Mouse (Mus musculus) lung, embryonic 14.5 days (tissue): ENCODE measurements around the gene Zdhhc20. TPM values are rescaled to one million over a fixed set of nuclear protein-coding genes. Genes with fewer than 3 reads are reported as not detected.

Source experiments
- ATAC-seq: fragments of 200-750 bp; cut with Nextera tagmentation; 2 replicates; pipeline ENCODE4 v1.8.0; 2017; ENCODE audit warnings: mild to moderate bottlenecking, moderate TSS enrichment, moderate library complexity; ENCODE audit not compliant: insufficient read depth
- DNase-seq: peaks from one replicate; pipeline ENCODE4 v3.0.0-alpha.2; 2015
- H3K27ac ChIP-seq: fragments of 300-500 bp; sonication (generic); 2 replicates; pipeline ENCODE4 v1.5.1; 2014; ENCODE audit warnings: low read depth, mild to moderate bottlenecking, moderate library complexity
- H3K27me3 ChIP-seq: fragments of 300-500 bp; sonication (generic); 2 replicates; pipeline ENCODE4 v1.6.1; 2014; ENCODE audit warnings: low read length, control low read depth; ENCODE audit not compliant: insufficient read depth
- H3K36me3 ChIP-seq: fragments of 300-500 bp; sonication (generic); 2 replicates; pipeline ENCODE4 v1.6.1; 2014; ENCODE audit warnings: control low read depth; ENCODE audit not compliant: insufficient read depth
- H3K4me1 ChIP-seq: fragments of 300-500 bp; sonication (generic); 2 replicates; pipeline ENCODE4 v1.6.1; 2014; ENCODE audit warnings: antibody characterized with exemption, control low read depth; ENCODE audit not compliant: insufficient read depth
- H3K4me2 ChIP-seq: fragments of 300-500 bp; sonication (generic); 2 replicates; pipeline ENCODE4 v1.6.1; 2014; ENCODE audit warnings: mild to moderate bottlenecking
- H3K4me3 ChIP-seq: fragments of 300-500 bp; sonication (generic); 2 replicates; pipeline ENCODE4 v1.5.1; 2014; ENCODE audit warnings: low read depth, low read length
- H3K9ac ChIP-seq: fragments of 300-500 bp; sonication (generic); 2 replicates; pipeline ENCODE4 v1.6.1; 2014
- H3K9me3 ChIP-seq: fragments of 300-500 bp; sonication (generic); 2 replicates; pipeline ENCODE4 v1.6.1; 2016; ENCODE audit warnings: low read depth, low read length, control low read depth
- CTCF ChIP-seq: IDR thresholded peaks from 2 replicates; pipeline ENCODE4 v1.5.1; 2016; ENCODE audit warnings: antibody characterized with exemption, low read depth
- WGBS: fragments of 180-500 bp; shearing (Covaris S2); extraction: QIAGEN DNeasy Blood & Tissue Kit; methylation state at CpG from one replicate; pipeline ENCODE4 v1.1.7; 2014; 5-methylcytosine and 5-hydroxymethylcytosine counted together
- polyA plus RNA-seq: library from polyadenylated mRNA; unstranded; fragments of >200 nt; fragmentation: Nextera tagmentation; extraction: Ambion mirVana; gene quantifications from 2 replicates; pipeline ENCODE4 v1.2.1, GENCODE M21; 2014

Zdhhc20 gene
- polyA plus RNA-seq, 1 experiment from 2014 or later: 62.8 TPM

GRCm38 (mm10) chr14:57881074-57881473 is 9.0 kb downstream of the Zdhhc20 start:
- no peak overlapping the region for H3K9ac ChIP-seq
- ATAC-seq: no peak
- no peaks in the 10 kb centered on the region for H3K27me3 ChIP-seq
- H3K9me3 ChIP-seq: no peaks in the 10 kb centered on the region
- peaks cover 2% of the 10 kb centered on the region; the same call in 1 of the 2 replicates for H3K36me3 ChIP-seq
- no peak overlapping the region for H3K27ac ChIP-seq
- no peak overlapping the region for H3K4me3 ChIP-seq
- no peak for DNase-seq
- no peak overlapping the region for H3K4me2 ChIP-seq
- 0 out of 2 replicates have a peak, but pooled peaks cover 8% of the 10 kb centered on the region for H3K4me1 ChIP-seq
- no peak for TF ChIP-seq CTCF

DNA sequence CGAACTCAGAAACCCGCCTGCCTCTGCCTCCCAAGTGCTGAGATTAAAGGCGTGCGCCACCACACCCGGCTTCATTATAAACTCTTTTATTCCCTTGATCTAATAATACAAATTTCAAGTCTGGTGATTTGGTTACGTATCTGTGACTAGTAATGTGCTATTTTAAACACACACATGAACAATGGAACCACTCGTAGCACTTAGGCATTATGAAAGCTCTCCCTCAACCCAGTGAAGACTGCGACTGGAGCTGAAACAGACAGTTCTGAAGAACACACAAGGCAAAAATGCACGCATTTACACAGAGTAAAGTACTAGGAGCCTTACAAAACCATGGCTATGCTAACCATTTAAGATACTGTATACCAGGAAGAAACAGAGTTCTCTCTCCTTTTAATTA is 12.2 kb downstream of the Zdhhc20 start:
- H3K27ac ChIP-seq: no peak overlapping the region
- WGBS: 89% methylated on average over 9 of the region's 9 CpGs
- no peak overlapping the region for H3K4me2 ChIP-seq
- 0 out of 2 replicates have a peak, but pooled peaks cover 2% of the 10 kb centered on the region for H3K4me1 ChIP-seq
- TF ChIP-seq CTCF: no peak
- DNase-seq (no peak), ATAC-seq (no peak)
- H3K9me3 ChIP-seq: no peaks in the 10 kb centered on the region
- H3K4me3 ChIP-seq: no peak overlapping the region
- no peaks in the 10 kb centered on the region for H3K27me3 ChIP-seq
- peaks cover 11% of the 10 kb centered on the region; the same call in 1 of the 2 replicates for H3K36me3 ChIP-seq
- H3K9ac ChIP-seq: no peak overlapping the region

DNA sequence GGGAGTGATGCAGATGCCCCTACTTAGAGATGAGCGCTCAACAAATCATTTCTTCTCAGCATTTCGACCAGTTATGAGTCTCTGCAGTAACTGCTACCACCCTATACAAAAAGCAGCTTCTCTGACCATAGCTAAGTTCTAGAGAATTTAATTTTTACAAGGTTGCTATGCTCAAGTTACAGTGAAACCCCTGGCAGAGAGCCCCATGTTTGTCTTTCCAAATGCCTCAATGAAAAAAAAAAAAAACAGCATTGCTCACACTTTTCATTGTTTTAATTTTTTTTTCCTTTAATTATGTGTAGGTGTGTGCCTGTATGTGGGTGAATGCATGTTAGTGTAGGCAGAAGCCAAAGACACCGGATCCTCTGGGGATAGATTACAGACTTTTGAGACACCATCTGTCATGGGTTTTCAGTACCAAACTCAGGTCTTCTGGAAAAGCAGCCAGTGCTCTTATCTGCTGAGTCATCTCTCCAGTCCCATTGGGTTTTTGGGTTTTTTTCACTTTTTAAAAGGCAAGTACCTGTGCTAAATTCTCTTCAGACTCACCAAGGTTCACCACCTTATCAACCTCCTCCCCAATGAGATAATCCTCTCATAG is 23.3 kb downstream of the Zdhhc20 start:
- Histone ChIP-seq H3K4me1 (no peaks in the 10 kb centered on the region), H3K4me3 (no peak overlapping the region), H3K27ac (no peak overlapping the region), H3K9ac (no peak overlapping the region), H3K9me3 (no peaks in the 10 kb centered on the region), H3K4me2 (no peak overlapping the region), H3K27me3 (no peaks in the 10 kb centered on the region), H3K36me3 (peaks cover 44% of the 10 kb centered on the region)
- ATAC-seq (no peak), DNase-seq (no peak)
- TF ChIP-seq CTCF: no peak
- 91% methylated on average over 3 of the region's 3 CpGs for WGBS

DNA sequence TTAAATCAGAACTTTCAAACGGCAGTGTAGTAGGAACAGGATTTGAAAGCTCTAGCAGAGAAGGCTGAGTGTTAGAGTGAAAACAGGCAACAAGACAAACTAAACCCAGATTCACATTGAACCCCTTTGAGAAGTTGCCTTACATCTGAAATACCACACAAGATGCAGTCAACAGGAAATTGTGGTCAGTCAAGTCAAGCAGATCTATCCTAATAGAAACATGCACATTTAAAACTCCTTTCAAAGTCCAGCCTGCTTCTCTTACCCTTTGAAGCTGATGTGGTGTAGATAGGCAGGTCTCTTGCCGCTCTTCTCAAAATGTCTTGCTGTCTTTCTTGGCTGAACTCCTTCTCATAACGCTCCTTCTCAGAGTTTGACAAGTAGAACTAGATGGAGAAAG is 24.8 kb downstream of the Zdhhc20 start:
- no peak overlapping the region for H3K9ac ChIP-seq
- peaks cover 43% of the 10 kb centered on the region for H3K36me3 ChIP-seq

DNA sequence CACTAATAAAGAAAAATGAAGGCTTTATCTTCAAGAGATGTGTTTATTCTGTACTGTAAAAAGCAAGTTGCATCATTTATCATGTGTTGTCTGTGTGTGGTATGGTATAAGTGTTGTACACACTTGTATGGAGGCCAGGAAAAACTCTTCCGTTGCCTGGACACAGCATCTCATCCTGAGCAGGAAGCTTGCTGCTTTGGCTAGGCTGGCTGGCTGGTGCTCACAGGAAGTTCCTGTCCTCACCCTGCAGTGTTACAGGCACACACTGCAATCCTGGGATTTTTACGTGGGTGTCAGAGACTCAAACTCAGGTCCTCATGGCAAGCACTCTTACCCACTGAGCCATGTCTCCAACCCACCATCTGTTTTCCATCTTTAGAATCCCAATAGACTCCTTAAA is 26.9 kb downstream of the Zdhhc20 start:
- DNase-seq (peak; percentile 22), ATAC-seq (no peak)
- 51% methylated on average over 2 of the region's 2 CpGs for WGBS
- no peak overlapping the region for H3K4me3 ChIP-seq
- H3K36me3 ChIP-seq: peaks cover 40% of the 10 kb centered on the region
- no peak overlapping the region for H3K4me2 ChIP-seq
- no peaks in the 10 kb centered on the region for H3K9me3 ChIP-seq
- no peaks in the 10 kb centered on the region for H3K27me3 ChIP-seq
- H3K9ac ChIP-seq: no peak overlapping the region
- no peak overlapping the region for H3K27ac ChIP-seq
- H3K4me1 ChIP-seq: no peaks in the 10 kb centered on the region
- TF ChIP-seq CTCF: no peak

More for the DNA sequence above, 24.8 kb downstream of the Zdhhc20 start:
- Histone ChIP-seq H3K27me3 (no peaks in the 10 kb centered on the region), H3K4me3 (no peak overlapping the region), H3K4me1 (no peaks in the 10 kb centered on the region), H3K4me2 (no peak overlapping the region), H3K9me3 (no peaks in the 10 kb centered on the region), H3K27ac (no peak overlapping the region)
- no peak for DNase-seq
- no peak for ATAC-seq
- TF ChIP-seq CTCF: no peak
- WGBS: 83% methylated on average over 3 of the region's 3 CpGs

DNA sequence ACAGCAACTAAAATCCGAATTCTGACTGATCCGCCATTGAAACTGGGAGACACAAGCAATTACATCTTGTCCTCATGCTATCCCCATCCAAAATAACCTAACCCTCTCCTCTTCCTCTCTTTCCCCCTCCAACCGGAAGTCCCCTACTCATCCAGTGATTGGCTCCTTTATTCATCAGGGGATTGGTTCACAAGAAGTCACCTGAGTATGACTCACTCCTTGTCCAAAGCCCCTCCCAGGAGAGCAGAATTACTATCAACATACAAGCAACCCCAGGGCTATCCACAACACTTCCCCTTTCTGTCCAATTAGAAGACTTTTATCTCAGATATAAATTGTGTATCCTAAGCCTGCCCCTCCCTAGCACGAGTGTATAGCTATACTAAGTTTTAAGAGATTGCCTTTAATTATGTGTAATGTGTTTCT is 28.1 kb downstream of the Zdhhc20 start:
- 83% methylated on average over 4 of the region's 4 CpGs for WGBS
- ATAC-seq: no peak
- no peak overlapping the region for H3K27ac ChIP-seq

DNA sequence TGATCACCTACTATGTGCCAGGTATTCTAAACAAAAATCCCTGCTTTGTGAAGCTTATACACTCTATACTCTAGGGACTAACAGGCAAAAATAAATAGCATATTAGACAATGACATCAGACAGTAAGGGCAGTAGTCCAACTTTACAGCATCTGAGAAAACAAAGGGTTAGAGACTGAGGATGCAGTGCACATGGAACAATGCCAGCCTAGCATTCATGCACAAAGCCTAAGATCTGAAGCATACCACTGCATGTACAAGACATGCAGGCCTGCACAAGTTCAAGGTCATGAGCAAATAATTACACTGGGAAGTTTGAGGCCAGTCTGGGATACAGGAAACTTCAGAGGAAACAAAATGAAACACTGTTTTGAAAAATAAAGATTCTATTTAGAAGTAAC is 30.6 kb downstream of the Zdhhc20 start:
- no peaks in the 10 kb centered on the region for H3K27me3 ChIP-seq
- no peak overlapping the region for H3K27ac ChIP-seq
- ATAC-seq: no peak

More for the DNA sequence above, 28.1 kb downstream of the Zdhhc20 start:
- Histone ChIP-seq H3K27me3 (no peaks in the 10 kb centered on the region), H3K4me3 (no peak overlapping the region), H3K9me3 (no peaks in the 10 kb centered on the region), H3K36me3 (peaks cover 42% of the 10 kb centered on the region), H3K4me2 (no peak overlapping the region), H3K4me1 (no peaks in the 10 kb centered on the region), H3K9ac (no peak overlapping the region)
- TF ChIP-seq CTCF: no peak
- no peak for DNase-seq

More for the DNA sequence above, 30.6 kb downstream of the Zdhhc20 start:
- H3K4me2 ChIP-seq: no peak overlapping the region
- peak; percentile 76 for DNase-seq
- H3K4me1 ChIP-seq: no peaks in the 10 kb centered on the region
- H3K9ac ChIP-seq: no peak overlapping the region
- H3K36me3 ChIP-seq: peaks cover 32% of the 10 kb centered on the region
- TF ChIP-seq CTCF: no peak
- no peak overlapping the region for H3K4me3 ChIP-seq
- H3K9me3 ChIP-seq: no peaks in the 10 kb centered on the region
